Mouse (Mus musculus) stomach, embryonic 15.5 days (tissue): ENCODE measurements around the gene Cox8b. TPM values are rescaled to one million over a fixed set of nuclear protein-coding genes. Genes with fewer than 3 reads are reported as not detected.

Experiments
- ATAC-seq: fragments of 200-750 bp; cut with Nextera tagmentation; 2 replicates; pipeline ENCODE4 v1.8.0; 2017; ENCODE audit warnings: low read depth, moderate number of reproducible peaks, moderate TSS enrichment; ENCODE audit not compliant: insufficient read depth, low FRiP score
- H3K27ac ChIP-seq: fragments of 300-500 bp; sonication (generic); 2 replicates; pipeline ENCODE4 v1.5.1; 2015; ENCODE audit warnings: mild to moderate bottlenecking, inconsistent platforms
- H3K27me3 ChIP-seq: fragments of 300-500 bp; sonication (generic); replicated peaks from 2 replicates; pipeline ENCODE4 v1.6.1; 2015; ENCODE audit warnings: inconsistent platforms
- H3K36me3 ChIP-seq: fragments of 300-500 bp; sonication (generic); 2 replicates; pipeline ENCODE4 v1.6.1; 2015; ENCODE audit warnings: inconsistent platforms
- H3K4me1 ChIP-seq: fragments of 300-500 bp; sonication (generic); 2 replicates; pipeline ENCODE4 v1.6.1; 2015; ENCODE audit warnings: inconsistent platforms
- H3K4me2 ChIP-seq: fragments of 300-500 bp; sonication (generic); 2 replicates; pipeline ENCODE4 v1.6.1; 2015; ENCODE audit warnings: mild to moderate bottlenecking, inconsistent platforms
- H3K4me3 ChIP-seq: fragments of 300-500 bp; sonication (generic); replicated peaks from 2 replicates; pipeline ENCODE4 v1.5.1; 2015; ENCODE audit warnings: inconsistent platforms
- H3K9ac ChIP-seq: fragments of 300-500 bp; sonication (generic); 2 replicates; pipeline ENCODE4 v1.6.1; 2015; ENCODE audit warnings: inconsistent platforms
- H3K9me3 ChIP-seq: fragments of 300-500 bp; sonication (generic); 2 replicates; pipeline ENCODE4 v1.6.1; 2016; ENCODE audit warnings: inconsistent platforms
- WGBS: fragments of 180-500 bp; shearing (Covaris S2); methylation state at CpG from one replicate; pipeline ENCODE4 v1.1.7; 2015; 5-methylcytosine and 5-hydroxymethylcytosine counted together
- polyA plus RNA-seq: library from polyadenylated mRNA; unstranded; fragments of >200 nt; fragmentation: Nextera tagmentation; extraction: Ambion mirVana; gene quantifications from 2 replicates; pipeline ENCODE4 v1.2.1, GENCODE M21; 2015

The Cox8b gene
- polyA plus RNA-seq, 1 experiment from 2014 or later = 0.76 TPM

GRCm38 (mm10) chr7:140912293-140912692 lies 12.0 kb upstream of the Cox8b start:
- peak overlapping the region; percentile 87 for H3K27ac ChIP-seq
- 73% methylated on average over 3 of the region's 3 CpGs for WGBS
- ATAC-seq = no peak
- H3K9ac ChIP-seq = no peak overlapping the region
- H3K4me2 ChIP-seq = no peak overlapping the region
- peaks cover 5% of the 10 kb centered on the region; the same call in 1 of the 2 replicates for H3K4me1 ChIP-seq
- no peaks in the 10 kb centered on the region for H3K36me3 ChIP-seq
- H3K9me3 ChIP-seq = no peaks in the 10 kb centered on the region
- no peaks in the 10 kb centered on the region for H3K27me3 ChIP-seq
- H3K4me3 ChIP-seq = no peak overlapping the region

DNA sequence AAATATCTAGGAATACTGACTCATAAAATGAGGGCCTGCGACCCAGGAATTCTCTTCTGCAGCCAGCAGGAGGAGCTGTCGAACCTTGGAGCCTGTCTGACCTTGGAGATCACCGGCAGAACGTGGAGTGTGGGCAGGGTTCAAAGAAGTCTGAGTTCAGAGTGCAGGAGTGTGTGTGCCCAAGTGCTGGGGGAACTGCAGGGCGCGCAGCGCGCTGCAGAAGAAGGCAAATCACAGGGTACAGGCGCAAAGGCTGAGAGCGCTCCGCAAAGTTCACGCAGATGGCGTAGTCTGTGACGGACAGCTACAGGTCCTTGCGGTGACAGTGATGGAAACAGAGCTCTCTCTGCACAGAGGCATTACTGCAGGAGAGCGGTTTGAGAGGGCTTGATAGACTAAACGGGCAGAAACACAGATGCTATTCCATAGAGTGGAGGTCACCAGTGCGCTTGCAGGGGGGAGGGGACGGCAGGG lies 8.4 kb upstream of the Cox8b start:
- H3K27me3 ChIP-seq = no peaks in the 10 kb centered on the region
- no peak overlapping the region; the same call in 1 of the 2 replicates for H3K9ac ChIP-seq
- peak overlapping the region; percentile 43 for H3K4me3 ChIP-seq
- peaks cover 5% of the 10 kb centered on the region; the same call in 1 of the 2 replicates for H3K4me1 ChIP-seq
- H3K9me3 ChIP-seq = no peaks in the 10 kb centered on the region
- WGBS = 2% methylated on average over 19 of the region's 19 CpGs
- no peak overlapping the region for H3K27ac ChIP-seq
- H3K36me3 ChIP-seq = no peaks in the 10 kb centered on the region
- peak overlapping the region; percentile 86 for H3K4me2 ChIP-seq
- ATAC-seq = peak; percentile 68

GRCm38 (mm10) chr7:140908181-140908580 lies 7.9 kb upstream of the Cox8b start:
- Histone ChIP-seq H3K36me3 (no peaks in the 10 kb centered on the region), H3K27me3 (no peaks in the 10 kb centered on the region), H3K4me1 (peaks cover 5% of the 10 kb centered on the region; the same call in 1 of the 2 replicates), H3K4me3 (no peak overlapping the region), H3K4me2 (no peak overlapping the region), H3K9me3 (no peaks in the 10 kb centered on the region), H3K9ac (no peak overlapping the region), H3K27ac (peak overlapping the region; percentile 3; the same call in 1 of the 2 replicates)
- no peak for ATAC-seq
- WGBS = 39% methylated on average over 7 of the region's 7 CpGs

GRCm38 (mm10) chr7:140907697-140908096 lies 7.5 kb upstream of the Cox8b start:
- Histone ChIP-seq H3K9me3 (no peaks in the 10 kb centered on the region), H3K4me2 (no peak overlapping the region), H3K9ac (no peak overlapping the region), H3K36me3 (no peaks in the 10 kb centered on the region), H3K27me3 (no peaks in the 10 kb centered on the region), H3K27ac (no peak overlapping the region), H3K4me3 (no peak overlapping the region), H3K4me1 (peaks cover 5% of the 10 kb centered on the region; the same call in 1 of the 2 replicates)
- 83% methylated on average over 7 of the region's 7 CpGs for WGBS
- ATAC-seq = no peak

DNA sequence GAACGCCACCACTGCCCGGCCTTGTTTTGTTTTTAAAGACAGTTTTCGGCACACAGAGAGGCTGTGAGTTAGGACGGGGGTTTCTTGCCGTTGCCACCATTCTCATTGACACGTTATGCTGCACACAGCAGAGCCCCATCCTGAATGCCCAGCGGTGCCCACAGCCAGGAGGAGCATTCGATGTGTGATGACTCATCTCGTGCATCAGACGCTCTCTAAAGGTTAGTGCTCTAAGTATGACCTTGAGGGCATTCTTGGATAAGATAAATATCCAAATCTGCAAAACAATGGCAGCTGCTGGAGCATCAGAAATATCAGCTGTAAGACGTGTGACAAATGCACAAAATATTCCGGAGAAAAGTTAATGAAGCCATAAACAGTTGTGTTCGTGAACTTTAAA lies 6.9 kb upstream of the Cox8b start:
- H3K27me3 ChIP-seq = no peaks in the 10 kb centered on the region
- no peak overlapping the region for H3K9ac ChIP-seq
- no peaks in the 10 kb centered on the region for H3K9me3 ChIP-seq
- H3K27ac ChIP-seq = no peak overlapping the region
- no peak for ATAC-seq
- peaks cover 5% of the 10 kb centered on the region; the same call in 1 of the 2 replicates for H3K4me1 ChIP-seq
- 75% methylated on average over 13 of the region's 13 CpGs for WGBS
- H3K4me2 ChIP-seq = no peak overlapping the region
- no peak overlapping the region for H3K4me3 ChIP-seq
- no peaks in the 10 kb centered on the region for H3K36me3 ChIP-seq

DNA sequence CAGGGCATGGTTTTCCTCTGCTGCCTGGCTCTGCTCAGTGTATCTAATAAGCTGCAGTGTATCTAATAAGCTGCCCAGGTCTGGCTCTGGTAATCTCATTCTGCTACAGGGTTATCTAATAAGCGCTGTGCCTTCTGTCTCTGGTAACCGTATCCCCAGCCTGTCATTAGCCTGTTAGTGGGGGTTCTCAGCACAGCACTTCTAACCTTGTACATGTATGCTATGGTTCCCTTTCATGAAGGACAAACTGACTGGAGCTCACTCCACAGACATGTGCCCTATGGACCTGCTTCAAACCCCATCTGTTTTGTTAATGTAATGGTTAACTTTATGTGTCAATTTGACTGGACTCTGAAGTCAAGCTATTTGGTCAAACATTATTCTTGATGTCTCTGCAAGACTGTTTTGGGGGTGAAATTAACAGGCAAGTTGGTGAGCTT lies 5.4 kb upstream of the Cox8b start:
- Histone ChIP-seq H3K4me3 (no peak overlapping the region), H3K4me2 (no peak overlapping the region), H3K27me3 (no peaks in the 10 kb centered on the region), H3K9me3 (no peaks in the 10 kb centered on the region), H3K27ac (no peak overlapping the region), H3K9ac (no peak overlapping the region), H3K36me3 (no peaks in the 10 kb centered on the region), H3K4me1 (peaks cover 5% of the 10 kb centered on the region; the same call in 1 of the 2 replicates)
- peak; percentile 6; the same call in 1 of the 2 replicates for ATAC-seq
- 70% methylated on average over 2 of the region's 2 CpGs for WGBS

DNA sequence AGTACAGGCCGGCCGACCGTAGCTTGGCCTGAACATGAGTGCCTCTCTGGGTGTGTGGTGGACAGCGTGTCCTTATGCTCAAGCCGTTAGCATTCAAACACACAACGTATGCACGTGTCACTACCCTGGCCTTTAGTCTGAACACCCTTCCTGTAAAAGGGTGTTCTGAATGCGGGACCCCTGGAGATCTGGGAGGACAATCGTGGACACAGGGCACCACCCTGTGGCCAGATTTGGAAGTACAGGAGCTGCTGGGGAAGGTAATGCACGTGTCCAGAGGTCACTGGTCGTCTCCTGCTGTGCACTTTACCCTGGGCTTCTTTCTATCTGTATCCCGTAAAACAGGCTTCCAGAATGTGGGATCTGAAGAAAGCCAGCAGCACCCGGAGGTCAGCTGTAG lies 3.0 kb upstream of the Cox8b start:
- WGBS = 26% methylated on average over 13 of the region's 13 CpGs
- 0 out of 2 replicates have a peak, but pooled peaks have one; percentile 6 for ATAC-seq
- no peaks in the 10 kb centered on the region for H3K9me3 ChIP-seq
- H3K9ac ChIP-seq = no peak overlapping the region
- H3K27ac ChIP-seq = no peak overlapping the region
- H3K36me3 ChIP-seq = 0 out of 2 replicates have a peak, but pooled peaks cover 4% of the 10 kb centered on the region
- H3K27me3 ChIP-seq = no peaks in the 10 kb centered on the region
- no peak overlapping the region for H3K4me2 ChIP-seq
- H3K4me3 ChIP-seq = no peak overlapping the region
- no peaks in the 10 kb centered on the region for H3K4me1 ChIP-seq

- no peaks in the 10 kb centered on the region for H3K9me3 ChIP-seq
- no peak overlapping the region for H3K4me2 ChIP-seq
- H3K4me3 ChIP-seq = no peak overlapping the region
- 82% methylated on average over 15 of the region's 15 CpGs for WGBS
- H3K27me3 ChIP-seq = no peaks in the 10 kb centered on the region
- H3K9ac ChIP-seq = no peak overlapping the region
- ATAC-seq = no peak
- peaks cover 13% of the 10 kb centered on the region for H3K36me3 ChIP-seq
- H3K27ac ChIP-seq = no peak overlapping the region
- H3K4me1 ChIP-seq = no peaks in the 10 kb centered on the region
These were observed 2.0 kb upstream of the Cox8b start for GRCm38 (mm10) chr7:140902036-140902875.

- H3K4me1 ChIP-seq = no peaks in the 10 kb centered on the region
- peaks cover 29% of the 10 kb centered on the region for H3K36me3 ChIP-seq
- no peak overlapping the region for H3K27ac ChIP-seq
- no peak overlapping the region for H3K4me2 ChIP-seq
- WGBS = 67% methylated on average over 3 of the region's 3 CpGs
- H3K9ac ChIP-seq = no peak overlapping the region; the same call in 1 of the 2 replicates
- no peaks in the 10 kb centered on the region for H3K9me3 ChIP-seq
- ATAC-seq = no peak
- no peak overlapping the region for H3K4me3 ChIP-seq
- H3K27me3 ChIP-seq = no peaks in the 10 kb centered on the region
These were observed 1.1 kb downstream of the Cox8b start for GRCm38 (mm10) chr7:140899121-140899520.

DNA sequence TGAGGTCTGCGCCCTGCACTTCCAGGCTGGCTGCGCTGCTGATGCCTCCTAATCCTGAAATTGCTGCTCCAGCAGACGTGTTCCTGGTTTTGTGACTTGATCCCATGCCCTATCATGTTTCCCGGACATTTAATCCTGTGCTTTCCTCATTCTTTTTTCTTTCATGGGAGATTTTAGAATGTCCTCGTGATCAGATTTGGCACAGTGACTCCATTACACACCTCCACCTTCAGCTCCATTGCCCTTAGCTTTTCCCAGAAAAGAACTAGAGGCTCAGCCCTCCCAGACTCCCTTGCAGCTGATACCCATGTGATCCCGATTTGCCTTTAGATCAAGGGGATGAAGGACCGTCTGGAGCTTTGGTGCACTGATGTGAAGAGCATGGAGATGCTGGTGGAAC lies 2.4 kb downstream of the Cox8b start:
- no peak overlapping the region for H3K9ac ChIP-seq
- H3K4me3 ChIP-seq = no peak overlapping the region
- H3K9me3 ChIP-seq = no peaks in the 10 kb centered on the region
- no peaks in the 10 kb centered on the region for H3K4me1 ChIP-seq
- 85% methylated on average over 7 of the region's 7 CpGs for WGBS
- H3K36me3 ChIP-seq = peaks cover 35% of the 10 kb centered on the region
- no peak overlapping the region for H3K27ac ChIP-seq
- H3K4me2 ChIP-seq = no peak overlapping the region
- H3K27me3 ChIP-seq = no peaks in the 10 kb centered on the region
- ATAC-seq = no peak

DNA sequence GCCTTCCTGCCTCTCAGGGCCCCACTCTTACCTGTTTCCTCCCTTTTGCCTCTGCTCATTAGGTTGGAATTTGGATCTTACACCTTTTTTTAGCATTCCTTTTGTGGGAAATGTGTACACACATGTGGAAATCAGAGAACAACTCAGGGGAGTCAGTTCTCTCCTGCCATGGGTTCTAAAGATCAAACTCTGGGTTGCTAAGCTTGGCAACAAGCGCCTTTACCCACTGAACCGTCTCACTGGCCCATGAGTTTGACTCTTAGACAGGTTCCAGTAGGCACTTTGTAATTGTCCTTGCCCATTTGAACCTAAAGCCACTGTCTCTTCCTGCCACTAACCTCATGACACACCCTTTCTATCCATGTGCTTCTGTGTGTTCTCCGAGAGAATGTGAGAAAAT lies 5.6 kb downstream of the Cox8b start:
- no peak overlapping the region for H3K9ac ChIP-seq
- WGBS = 91% methylated on average over 3 of the region's 3 CpGs
- H3K36me3 ChIP-seq = peaks cover 50% of the 10 kb centered on the region
- H3K4me1 ChIP-seq = no peaks in the 10 kb centered on the region
- no peaks in the 10 kb centered on the region for H3K27me3 ChIP-seq
- no peak overlapping the region for H3K4me2 ChIP-seq
- no peak overlapping the region for H3K4me3 ChIP-seq
- ATAC-seq = no peak
- H3K27ac ChIP-seq = no peak overlapping the region
- no peaks in the 10 kb centered on the region for H3K9me3 ChIP-seq

GRCm38 (mm10) chr7:140894031-140894430 lies 6.2 kb downstream of the Cox8b start:
- H3K9me3 ChIP-seq = no peaks in the 10 kb centered on the region
- no peaks in the 10 kb centered on the region for H3K27me3 ChIP-seq
- no peak overlapping the region for H3K4me2 ChIP-seq
- no peak overlapping the region for H3K27ac ChIP-seq
- WGBS = 87% methylated on average over 7 of the region's 7 CpGs
- no peak overlapping the region for H3K9ac ChIP-seq
- no peak for ATAC-seq
- H3K4me1 ChIP-seq = no peaks in the 10 kb centered on the region
- peaks cover 54% of the 10 kb centered on the region for H3K36me3 ChIP-seq
- no peak overlapping the region for H3K4me3 ChIP-seq
